Comparison of ENCODE assay signal across 18 mouse cellular contexts in the genomic region with DNA sequence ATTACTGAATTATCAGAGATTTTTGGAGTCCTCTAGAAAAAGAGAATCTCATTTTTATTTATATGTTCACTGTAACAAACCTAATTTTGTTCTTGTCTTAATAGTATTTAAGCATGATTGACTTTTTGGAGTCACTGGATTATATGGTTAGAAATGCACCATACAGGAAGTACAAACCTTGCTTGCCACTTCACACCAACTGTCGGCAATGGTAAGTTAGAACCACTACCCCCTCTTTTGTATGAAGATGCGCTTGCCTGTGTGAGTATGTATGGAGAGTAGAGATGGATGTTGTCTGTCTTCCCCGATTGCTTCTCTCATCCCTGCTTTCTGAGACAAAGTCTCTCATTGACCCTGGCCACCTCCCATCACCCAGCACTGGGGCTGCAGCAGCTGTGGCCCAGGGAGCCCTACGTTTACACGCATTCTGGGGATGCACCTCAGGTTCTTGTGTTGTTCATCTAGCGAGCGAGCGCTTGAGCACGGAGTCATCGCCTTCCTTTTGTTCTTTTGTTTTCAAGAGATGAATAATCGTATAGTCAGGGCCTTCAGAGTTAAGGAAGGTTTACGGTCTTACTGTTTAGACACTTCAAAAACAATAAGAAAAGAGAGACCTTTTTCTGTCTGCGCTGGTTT. TPM values are rescaled to one million over a fixed set of nuclear protein-coding genes. Genes with fewer than 3 reads are reported as not detected.
"Had no signal": no experiment of that assay in that cellular context is flagged by ENCODE, and none has a peak within 500 bp of the region (broad histone marks: within the 10 kb centered on the region; RNA-seq: fewer than 3 reads in every experiment).

No protein-coding gene starts in this region.

- H3K9ac ChIP-seq: limb, embryonic 15.5 days; liver, embryonic 12.5 days; lung, embryonic 14.5 days; neural tube, embryonic 15.5 days had no signal

- H3K4me1 ChIP-seq: limb, embryonic 15.5 days; midbrain, embryonic 10.5 days; neural tube, embryonic 15.5 days had no signal

- H3K27me3 ChIP-seq: limb, embryonic 15.5 days; liver, embryonic 12.5 days; neural tube, embryonic 15.5 days had no signal

- H3K27ac ChIP-seq: limb, embryonic 15.5 days; liver, embryonic 12.5 days; midbrain, embryonic 10.5 days; neural tube, embryonic 15.5 days; stomach, postnatal 0 days had no signal

- H3K9me3 ChIP-seq: limb, embryonic 15.5 days; liver, embryonic 12.5 days; midbrain, embryonic 10.5 days; neural tube, embryonic 15.5 days had no signal

- H3K4me2 ChIP-seq: limb, embryonic 15.5 days; liver, embryonic 12.5 days; lung, embryonic 14.5 days; neural tube, embryonic 15.5 days had no signal

- H3K4me3 ChIP-seq: limb, embryonic 15.5 days; liver, embryonic 12.5 days; midbrain, embryonic 10.5 days; myocyte; neural tube, embryonic 15.5 days had no signal

- ATAC-seq: liver, embryonic 12.5 days had no signal

- DNase-seq: kidney, postnatal 14 days; layer of hippocampus, postnatal 36 days; lung, embryonic 14.5 days; lung, postnatal 10 days; lung, postnatal 4 days; midbrain, embryonic 14.5 days; right cerebral cortex, adult 18-20 months; right cerebral cortex, postnatal 25 days; thymus, postnatal 4 days had no signal

RNA-seq across cellular contexts. Expression of gene C2cd4a, which starts 51.3 kb away (rescaled TPM):
- total RNA-seq: left cerebral cortex, postnatal 25 days; megakaryocyte, adult 5-6 weeks had no signal
- polyA plus RNA-seq: midbrain, embryonic 10.5 days; myocyte; neural tube, embryonic 11.5 days had no signal
